Mouse (Mus musculus) gastrocnemius, adult 2 months (tissue): Measurements from ENCODE around the gene Hibadh. TPM values are rescaled to one million over a fixed set of nuclear protein-coding genes. Genes with fewer than 3 reads are reported as not detected.

Experiments used
- DNase-seq: peaks from one replicate; pipeline ENCODE4 v3.0.0; 2022
- H3K27ac ChIP-seq: fragments of 200-600 bp; 2 replicates; pipeline ENCODE4 v1.8.1; 2022; ENCODE audit warnings: mild to moderate bottlenecking
- H3K4me3 ChIP-seq: fragments of 200-600 bp; 2 replicates; pipeline ENCODE4 v1.8.1; 2022; ENCODE audit warnings: mild to moderate bottlenecking, moderate library complexity
- CTCF ChIP-seq: fragments of 200-600 bp; IDR thresholded peaks from 2 replicates; pipeline ENCODE4 v1.8.1; 2022; ENCODE audit warnings: antibody characterized with exemption, mild to moderate bottlenecking, moderate library complexity
- intact Hi-C: fragments of 180-260 bp; cut with DNase I; formaldehyde crosslinking; loops from one replicate; pipeline ENCODE4 v1.15.1; 2025
- total RNA-seq, 2 experiments: library from RNA; stranded (reverse); gene quantifications; 2 replicates each; pipeline ENCODE4 v1.2.3; 2021

The Hibadh gene
- total RNA-seq, 2 experiments from 2014 or later, result 105 to 137 TPM

DNA sequence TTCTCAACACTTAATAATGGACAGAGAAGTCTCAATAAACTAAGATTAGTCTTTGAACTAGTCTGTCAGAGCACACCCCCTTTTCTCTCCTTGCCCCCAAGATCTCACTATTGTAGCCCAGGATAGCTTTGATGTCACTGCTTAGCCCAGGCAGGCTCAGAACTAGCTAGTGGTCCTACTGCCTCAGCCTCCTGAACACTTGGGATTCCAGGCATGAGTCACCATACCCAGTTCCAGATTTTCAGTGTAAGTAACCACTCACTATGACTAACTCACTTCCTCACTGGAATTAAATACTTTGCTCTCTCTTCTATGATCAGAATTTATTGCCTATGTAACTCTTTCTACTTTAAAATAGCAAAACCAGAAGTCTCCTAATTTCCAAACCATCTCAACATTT, 53.6 kb downstream of the Hibadh start:
- intact Hi-C loops, result loop anchor here (10.0 kb wide), 1 partner anchor 128 kb away; the partner anchor contains the start of gene Tax1bp1
- no peak overlapping the region for H3K27ac ChIP-seq
- no peak overlapping the region for H3K4me3 ChIP-seq
- no peak for TF ChIP-seq CTCF
- no peak for DNase-seq

DNA sequence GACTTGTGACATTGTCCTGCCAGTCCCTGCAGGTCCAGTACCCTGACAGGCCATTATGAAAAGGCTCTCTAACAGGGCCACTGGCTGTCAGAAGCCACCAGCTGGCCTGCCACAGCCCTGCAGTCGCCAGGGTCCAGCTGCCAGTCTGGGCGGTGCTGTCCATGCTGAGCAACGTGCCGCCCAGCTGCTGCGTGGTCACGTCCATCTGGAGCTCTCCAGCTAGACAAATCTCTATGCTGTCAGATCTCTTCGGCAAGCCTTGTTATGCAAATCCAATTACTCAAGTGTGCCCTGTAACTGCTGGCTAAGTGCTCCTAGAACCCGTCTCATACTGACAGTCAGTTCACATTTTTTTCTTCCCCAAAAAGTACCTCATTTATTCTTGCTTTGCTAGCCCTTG, 55.8 kb downstream of the Hibadh start:
- peak; percentile 29; the same call in 1 of the 2 replicates for TF ChIP-seq CTCF
- peak; percentile 86 for DNase-seq
- H3K27ac ChIP-seq, result peak overlapping the region; percentile 9; the same call in 1 of the 2 replicates
- no peak overlapping the region; the same call in 1 of the 2 replicates for H3K4me3 ChIP-seq
- intact Hi-C loops, result loop anchor here (10.0 kb wide), 1 partner anchor 130 kb away; the partner anchor contains the start of gene Tax1bp1

DNA sequence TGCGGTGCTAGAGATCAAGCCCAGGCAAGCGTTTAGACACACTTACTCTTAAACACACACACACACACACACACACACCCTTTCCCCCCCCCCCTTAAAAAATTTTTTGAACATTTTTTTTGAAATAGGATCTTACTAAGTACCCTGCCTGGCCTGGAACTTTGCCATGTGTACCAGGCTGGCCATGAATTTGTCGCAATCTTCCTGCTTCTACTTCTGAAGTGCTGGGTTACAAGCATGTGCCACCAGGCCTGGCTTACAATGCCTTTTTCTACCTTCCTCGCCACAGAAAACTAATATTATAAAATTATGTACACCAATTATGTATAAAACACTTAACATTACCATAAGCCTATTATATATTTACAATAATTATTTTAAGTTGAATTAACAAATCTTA, 59.1 kb downstream of the Hibadh start:
- Histone ChIP-seq H3K4me3 (no peak overlapping the region), H3K27ac (no peak overlapping the region)
- TF ChIP-seq CTCF, result no peak
- intact Hi-C loops, result loop anchor here (10.0 kb wide), 1 partner anchor 134 kb away; the partner anchor contains the start of gene Tax1bp1
- DNase-seq, result no peak

DNA sequence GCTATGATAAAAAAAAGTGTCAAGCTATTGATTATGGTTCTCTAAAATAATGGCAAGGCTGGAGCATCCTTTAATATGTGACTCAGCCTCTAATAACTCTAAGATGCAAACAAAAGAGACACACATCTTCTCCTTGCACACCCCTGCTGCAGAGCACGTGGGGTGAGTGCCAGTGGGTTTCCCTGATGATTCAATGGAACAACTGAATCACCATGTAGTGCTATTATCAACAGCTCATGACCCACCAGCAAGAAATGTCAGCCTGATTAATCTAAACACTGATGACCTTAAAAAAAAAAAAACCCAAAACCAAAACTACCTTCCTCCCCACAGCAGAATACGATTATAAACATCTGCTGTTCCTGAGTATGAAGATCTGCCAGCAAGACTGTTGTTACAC, 61.9 kb downstream of the Hibadh start:
- no peak overlapping the region for H3K4me3 ChIP-seq
- H3K27ac ChIP-seq, result no peak overlapping the region
- intact Hi-C loops, result loop anchor here (5.0 to 10.0 kb wide), 2 partner anchors 321 to 336 kb away; no protein-coding TSS in a partner anchor
- TF ChIP-seq CTCF, result no peak
- DNase-seq, result no peak

DNA sequence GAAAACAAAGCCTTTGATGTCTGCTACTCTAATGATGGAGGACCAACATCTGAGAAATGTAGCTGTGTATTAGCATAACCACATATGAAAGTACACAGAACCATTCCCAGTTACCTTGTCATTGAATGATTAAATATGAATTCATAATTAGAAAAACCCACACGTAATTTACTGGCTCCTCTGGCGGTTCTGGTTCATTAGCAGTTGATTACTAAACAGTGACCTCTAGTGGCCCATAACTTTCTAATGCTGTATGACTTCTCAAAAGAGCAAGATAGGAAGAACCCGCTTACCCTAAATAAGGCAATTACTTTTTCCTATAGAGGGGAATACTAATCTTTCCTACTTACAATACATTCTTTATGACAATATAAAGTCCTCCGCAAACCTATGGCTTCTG, 62.9 kb downstream of the Hibadh start:
- TF ChIP-seq CTCF, result peak; percentile 77
- Histone ChIP-seq H3K27ac (no peak overlapping the region), H3K4me3 (no peak overlapping the region)
- DNase-seq, result no peak
- intact Hi-C loops, result loop anchor here (2.0 to 10.0 kb wide), 3 partner anchors 268 to 338 kb away; no protein-coding TSS in a partner anchor

DNA sequence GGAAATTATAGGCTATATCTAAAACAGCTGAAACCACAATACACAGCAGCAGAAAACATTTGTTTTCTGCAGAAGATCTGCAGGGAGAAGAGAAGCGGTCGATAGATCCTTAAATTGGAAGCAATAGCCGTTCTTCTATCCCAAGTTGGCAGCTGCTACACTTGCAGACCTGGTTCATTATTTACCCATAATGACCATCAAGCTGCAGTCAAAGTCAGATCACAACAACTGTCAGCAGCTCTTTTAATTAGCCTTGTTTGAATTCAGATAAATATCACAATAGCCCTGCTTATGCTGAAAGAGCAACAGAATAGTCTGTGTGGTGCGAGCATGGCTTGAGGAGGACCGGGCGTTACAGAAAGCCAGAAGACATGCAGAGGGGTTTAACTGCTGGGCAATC, 71.5 kb downstream of the Hibadh start:
- no peak for TF ChIP-seq CTCF
- intact Hi-C loops, result no loop called here
- no peak for DNase-seq

DNA sequence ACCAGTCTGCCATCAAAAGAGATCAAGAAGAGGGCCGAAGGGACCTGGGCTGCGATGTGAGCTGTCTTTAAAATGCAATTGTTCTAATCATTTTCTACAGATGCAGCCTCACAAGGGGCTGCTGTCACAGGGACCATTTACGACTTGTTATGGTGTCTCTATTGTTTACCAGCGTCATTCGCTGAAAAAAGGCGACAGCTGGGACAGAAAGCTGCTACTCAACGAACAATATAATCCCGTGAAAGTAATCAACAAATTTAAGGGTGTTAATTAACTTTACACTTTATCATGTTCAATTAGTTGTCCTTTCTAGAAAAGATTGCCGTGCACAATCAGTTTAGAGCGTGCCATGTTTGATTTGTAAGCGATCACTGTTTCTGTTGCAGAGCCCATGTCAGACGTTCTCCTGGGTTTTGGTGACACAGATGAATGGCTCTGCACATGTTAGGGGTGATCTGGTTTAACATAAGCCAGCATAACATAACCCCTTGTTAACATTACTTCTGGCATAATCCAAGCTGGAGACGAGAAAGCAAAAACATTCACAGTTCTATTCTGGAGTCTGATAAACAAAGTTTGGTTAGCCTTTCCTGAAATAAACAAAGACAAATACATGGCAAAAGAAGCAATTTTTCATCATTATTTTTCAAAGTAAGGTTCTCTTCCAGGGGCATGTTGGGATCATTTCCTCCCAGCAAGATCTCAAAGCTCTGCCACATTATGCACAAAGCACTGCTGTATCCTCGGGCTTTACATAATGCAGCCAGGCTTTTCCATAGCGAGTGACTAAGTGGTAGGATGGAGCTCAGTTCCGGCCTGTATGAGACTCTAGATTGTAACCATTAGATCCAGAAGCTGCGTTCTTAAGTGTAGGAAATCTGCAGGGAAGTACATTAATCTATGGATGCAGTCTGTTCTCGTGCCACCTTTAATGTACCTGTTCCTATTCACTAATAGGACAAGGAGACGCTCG, 72.6 kb downstream of the Hibadh start:
- intact Hi-C loops, result no loop called here

More for the DNA sequence above, 71.5 kb downstream of the Hibadh start:
- H3K4me3 ChIP-seq, result no peak overlapping the region
- no peak overlapping the region for H3K27ac ChIP-seq

DNA sequence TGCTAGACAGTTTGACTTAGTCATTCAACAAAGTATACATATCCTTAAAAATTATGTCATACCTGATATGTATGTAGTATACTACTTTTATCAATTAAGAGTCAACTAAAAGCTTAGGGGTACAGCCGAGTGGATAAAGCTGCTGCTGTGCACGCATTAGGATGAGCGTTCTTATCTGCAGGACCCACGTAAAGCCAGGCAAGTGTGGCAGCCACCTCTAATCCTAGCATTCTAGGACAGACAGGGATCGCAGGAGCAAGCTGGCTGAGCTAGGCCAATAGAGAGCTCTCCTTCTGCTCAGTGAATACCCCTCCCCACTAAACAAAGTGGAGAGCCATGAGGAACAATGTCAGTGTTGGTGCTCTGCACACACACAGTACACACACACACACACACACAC, 75.0 kb downstream of the Hibadh start:
- no peak overlapping the region for H3K27ac ChIP-seq
- H3K4me3 ChIP-seq, result no peak overlapping the region
- DNase-seq, result no peak
- intact Hi-C loops, result no loop called here
- TF ChIP-seq CTCF, result no peak

More for the DNA sequence above, 72.6 kb downstream of the Hibadh start:
- Histone ChIP-seq H3K27ac (no peak overlapping the region), H3K4me3 (no peak overlapping the region)
- no peak for TF ChIP-seq CTCF
- DNase-seq, result no peak

DNA sequence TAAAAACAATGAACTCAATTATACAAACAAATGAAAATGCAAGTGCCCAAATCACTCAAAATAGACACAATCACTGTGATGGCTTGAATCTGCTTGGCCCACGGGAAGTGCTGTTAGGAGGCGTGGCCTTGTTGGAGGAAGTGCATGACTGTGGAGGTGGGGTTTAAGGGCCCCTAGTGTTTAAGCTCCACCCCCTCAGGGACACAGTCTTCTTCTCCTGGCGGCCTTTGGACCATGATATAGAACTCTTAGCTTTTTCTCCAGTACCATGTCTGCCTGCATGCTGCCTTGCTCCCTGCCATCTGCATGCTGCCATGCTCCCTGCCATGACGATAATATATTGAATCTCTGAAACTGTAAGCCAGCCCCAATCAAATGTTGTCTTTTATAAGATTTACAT, 77.2 kb downstream of the Hibadh start:
- no peak overlapping the region for H3K4me3 ChIP-seq
- DNase-seq, result no peak
- no peak for TF ChIP-seq CTCF
- no peak overlapping the region for H3K27ac ChIP-seq
- intact Hi-C loops, result no loop called here

DNA sequence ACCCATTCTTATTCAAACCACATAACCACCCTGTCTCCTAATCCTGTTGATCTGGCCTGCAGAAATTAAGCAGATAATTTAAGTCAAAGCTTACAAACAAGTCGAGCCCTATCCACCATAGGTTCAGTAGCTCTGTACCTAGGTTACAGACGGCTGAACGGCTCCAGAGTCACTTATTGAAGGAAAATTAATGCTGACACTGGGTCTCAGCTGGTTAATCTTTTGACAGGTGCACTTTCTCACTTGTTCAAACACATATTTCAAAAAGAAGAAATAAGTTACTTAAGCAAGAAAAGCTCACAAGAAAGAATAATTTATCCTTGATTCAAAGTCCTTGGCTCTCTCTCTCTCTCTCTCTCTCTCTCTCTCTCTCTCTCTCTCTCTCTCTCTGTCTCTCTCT, 81.1 kb downstream of the Hibadh start:
- no peak for DNase-seq
- Histone ChIP-seq H3K27ac (no peak overlapping the region), H3K4me3 (no peak overlapping the region)
- TF ChIP-seq CTCF, result no peak
- intact Hi-C loops, result no loop called here

DNA sequence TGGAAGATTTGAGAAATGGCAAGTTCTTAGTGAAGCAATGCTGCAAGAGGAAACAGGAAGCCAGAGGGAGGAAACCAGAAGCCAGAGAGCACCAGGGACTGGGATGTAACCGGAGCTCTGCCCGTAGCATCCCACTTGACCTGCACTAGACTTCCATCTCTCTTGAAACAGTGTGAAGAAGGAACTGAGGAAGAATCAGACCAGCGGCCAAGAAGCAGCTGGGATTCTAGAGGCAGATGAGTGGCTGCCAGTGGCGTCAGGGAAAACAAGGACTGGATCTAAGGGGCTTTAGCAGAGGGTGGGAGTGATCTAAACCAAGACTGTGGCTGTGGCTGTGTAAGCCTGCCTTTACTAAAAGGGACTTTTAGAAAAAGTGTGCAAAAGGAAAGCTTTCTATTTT, 95.8 kb downstream of the Hibadh start:
- peak; percentile 55 for DNase-seq
- TF ChIP-seq CTCF, result no peak
- peak overlapping the region; percentile 78 for H3K27ac ChIP-seq
- H3K4me3 ChIP-seq, result no peak overlapping the region; the same call in 1 of the 2 replicates
- intact Hi-C loops, result no loop called here

DNA sequence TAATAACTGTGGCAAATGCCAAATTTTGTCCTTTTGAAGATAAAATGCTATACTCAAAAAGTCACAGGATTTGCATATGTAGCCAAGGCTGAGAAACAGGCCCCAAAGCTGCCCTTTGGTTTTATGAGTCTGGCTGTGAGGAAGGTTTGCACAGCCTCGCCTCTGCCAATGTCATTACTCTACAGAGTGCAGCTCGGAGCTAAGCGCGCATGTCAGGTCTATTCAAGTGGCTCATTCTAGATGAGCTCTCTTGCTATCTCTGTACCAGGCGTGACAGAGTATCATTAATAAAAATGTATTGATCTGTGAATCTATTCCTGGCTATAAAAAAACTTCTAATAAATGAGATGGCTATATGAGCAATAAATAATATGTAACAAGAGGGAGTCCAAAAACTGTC, 97.7 kb downstream of the Hibadh start:
- H3K27ac ChIP-seq, result peak overlapping the region; percentile 2; the same call in 1 of the 2 replicates
- peak; percentile 44 for DNase-seq
- H3K4me3 ChIP-seq, result no peak overlapping the region
- intact Hi-C loops, result no loop called here
- TF ChIP-seq CTCF, result no peak

DNA sequence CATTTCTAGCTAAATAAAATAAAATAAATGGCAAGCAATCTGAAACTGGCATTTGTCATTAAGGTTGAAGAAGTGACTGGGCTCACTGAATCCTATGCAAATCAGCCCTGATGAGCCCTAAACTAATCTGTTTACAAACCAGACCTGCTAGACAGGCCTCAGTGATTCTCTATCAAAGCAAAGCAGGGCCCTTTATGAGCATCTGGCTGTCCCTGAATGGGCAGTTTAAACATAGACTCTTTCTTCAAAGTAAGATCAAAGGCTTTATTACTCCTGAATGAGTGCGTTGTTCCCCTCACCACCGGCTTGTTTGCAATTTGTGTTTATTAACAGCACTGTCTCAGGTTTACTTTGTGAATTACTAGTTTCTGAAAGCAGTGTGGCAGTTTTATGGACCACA, 100.3 kb downstream of the Hibadh start:
- no peak overlapping the region for H3K4me3 ChIP-seq
- TF ChIP-seq CTCF, result no peak
- DNase-seq, result no peak
- H3K27ac ChIP-seq, result no peak overlapping the region
- intact Hi-C loops, result loop anchor here (10.0 kb wide), 1 partner anchor 105 kb away; no protein-coding TSS in a partner anchor
